8 mouse cellular contexts compared by ENCODE assay signal in genomic region chr12:73545672-73546085, GRCm38 (mm10). TPM values are rescaled to one million over a fixed set of nuclear protein-coding genes. Genes with fewer than 3 reads are reported as not detected.
DNase-seq lines count a peak whose midpoint lies in the region; ATAC-seq and TF ChIP-seq lines count a peak whose summit lies in the region.

No protein-coding gene starts in this region.

- H3K4me3 ChIP-seq in hindbrain, embryonic 14.5 days (replicated peaks; ENCODE audit: low read length) = peak overlapping the region; percentile 36
- peak overlapping the region; percentile 53 for H3K4me3 ChIP-seq in limb, embryonic 15.5 days
- peak overlapping the region; percentile 35 for H3K4me3 ChIP-seq in midbrain, embryonic 14.5 days (replicated peaks; ENCODE audit: low read depth, low read length)
- no peak overlapping the region for H3K4me3 ChIP-seq in cerebellum, adult 2 months (replicated peaks; ENCODE audit: insufficient read depth, low read depth, low read length)

- TF ChIP-seq CTCF in cerebellum, adult 2 months (IDR thresholded peaks at IDR 0.05; ENCODE audit: borderline replicate concordance, insufficient read depth, low read depth, low read length) = no peak

- peaks cover 12% of the 10 kb centered on the region; the same call in 1 of the 2 replicates for H3K4me1 ChIP-seq in hindbrain, embryonic 14.5 days (replicated peaks; ENCODE audit: control insufficient read depth, insufficient read depth, low read length)
- peaks cover 29% of the 10 kb centered on the region for H3K4me1 ChIP-seq in limb, embryonic 15.5 days
- H3K4me1 ChIP-seq in midbrain, embryonic 14.5 days (ENCODE audit: control insufficient read depth, insufficient read depth, low read length) = 0 out of 2 replicates have a peak, but pooled peaks cover 8% of the 10 kb centered on the region
- no peaks in the 10 kb centered on the region; the same call in 1 of the 2 replicates for H3K4me1 ChIP-seq in cerebellum, adult 2 months (ENCODE audit: control insufficient read depth, insufficient read depth, low read length)

- WGBS in hindbrain, embryonic 14.5 days = 1% methylated on average over 55 of the region's 55 CpGs
- WGBS in limb, embryonic 15.5 days = under 1% methylated on average over 55 of the region's 55 CpGs
- 1% methylated on average over 55 of the region's 55 CpGs for WGBS in midbrain, embryonic 14.5 days
- WGBS in cerebellum, adult 2 months = under 1% methylated on average over 55 of the region's 55 CpGs

- H3K4me2 ChIP-seq in hindbrain, embryonic 14.5 days (replicated peaks) = peak overlapping the region; percentile 51
- H3K4me2 ChIP-seq in limb, embryonic 15.5 days = peak overlapping the region; percentile 83
- H3K4me2 ChIP-seq in midbrain, embryonic 14.5 days (ENCODE audit: low read length) = peak overlapping the region; percentile 53

- TF ChIP-seq POLR2A in cerebellum, adult 2 months (IDR thresholded peaks at IDR 0.05; ENCODE audit: borderline replicate concordance, insufficient read depth, low read length) = no peak

- H3K36me3 ChIP-seq in hindbrain, embryonic 14.5 days (replicated peaks; ENCODE audit: control insufficient read depth, insufficient read depth) = no peaks in the 10 kb centered on the region
- no peaks in the 10 kb centered on the region for H3K36me3 ChIP-seq in limb, embryonic 15.5 days
- no peaks in the 10 kb centered on the region for H3K36me3 ChIP-seq in midbrain, embryonic 14.5 days (ENCODE audit: control insufficient read depth, insufficient read depth, low read length)

- no peak overlapping the region for H3K27ac ChIP-seq in hindbrain, embryonic 14.5 days
- H3K27ac ChIP-seq in limb, embryonic 15.5 days = peak overlapping the region; percentile 79
- no peak overlapping the region for H3K27ac ChIP-seq in midbrain, embryonic 14.5 days (replicated peaks; ENCODE audit: low read depth, low read length)
- no peak overlapping the region for H3K27ac ChIP-seq in cerebellum, adult 2 months (ENCODE audit: insufficient read depth, low read length)

- H3K27me3 ChIP-seq in hindbrain, embryonic 14.5 days (ENCODE audit: control insufficient read depth, insufficient read depth, low read length) = peaks cover 89% of the 10 kb centered on the region
- peaks cover 69% of the 10 kb centered on the region for H3K27me3 ChIP-seq in limb, embryonic 15.5 days
- peaks cover 77% of the 10 kb centered on the region for H3K27me3 ChIP-seq in midbrain, embryonic 14.5 days (ENCODE audit: control insufficient read depth, insufficient read depth, low read length)
- peaks cover 6% of the 10 kb centered on the region; the same call in 1 of the 2 replicates for H3K27me3 ChIP-seq in cerebellum, adult 2 months (ENCODE audit: control insufficient read depth, insufficient read depth, low read length)

- no peaks in the 10 kb centered on the region for H3K9me3 ChIP-seq in hindbrain, embryonic 14.5 days (ENCODE audit: control insufficient read depth, low read length)
- no peaks in the 10 kb centered on the region for H3K9me3 ChIP-seq in limb, embryonic 15.5 days
- H3K9me3 ChIP-seq in midbrain, embryonic 14.5 days (ENCODE audit: control insufficient read depth, low read length) = no peaks in the 10 kb centered on the region

- peak; percentile 48 to 73 for DNase-seq in urinary bladder, adult 18-20 months (ENCODE audit: low spot score in 2 of 2)
- DNase-seq in urinary bladder, postnatal 10 days (ENCODE audit: low spot score) = no peak
- peak; percentile 47 for DNase-seq in gastrocnemius, adult 18-20 months (ENCODE audit: low spot score)
- DNase-seq in hindbrain, embryonic 14.5 days (ENCODE audit: low spot score) = no peak
- peak; percentile 67 for DNase-seq in midbrain, embryonic 14.5 days
- peak; percentile 66 for DNase-seq in urinary bladder, postnatal 14 days (ENCODE audit: low spot score)
- DNase-seq in cerebellum, adult 2 months = no peak

- 0 out of 2 replicates have a peak overlapping the region, but pooled peaks have one; percentile 28 for H3K9ac ChIP-seq in hindbrain, embryonic 14.5 days
- H3K9ac ChIP-seq in limb, embryonic 15.5 days = peak overlapping the region; percentile 60
- no peak overlapping the region for H3K9ac ChIP-seq in midbrain, embryonic 14.5 days (replicated peaks; ENCODE audit: low read length)

- peak; percentile 43; the same call in 1 of the 2 replicates for ATAC-seq in hindbrain, embryonic 14.5 days (ENCODE audit: low FRiP score)
- ATAC-seq in limb, embryonic 15.5 days (ENCODE audit: insufficient number of reproducible peaks, low FRiP score, low TSS enrichment, low read depth) = peak; percentile 48
- ATAC-seq in midbrain, embryonic 14.5 days (ENCODE audit: low FRiP score, low TSS enrichment) = no peak

RNA-seq across cellular contexts. Expression of gene Tmem30b, which starts 0.5 kb away (rescaled TPM):
- total RNA-seq in gastrocnemius, adult 18-20 months (2021) = under 1 TPM; 0.11 to 0.74 TPM
- 0.15 and 0.26 TPM in 2 replicates for polyA plus RNA-seq in hindbrain, embryonic 14.5 days (2014; fragmentation: Nextera tagmentation; extraction: Ambion mirVana)
- polyA plus RNA-seq in limb, embryonic 15.5 days (2015; fragmentation: Nextera tagmentation; extraction: Ambion mirVana) = 16.8 and 19.1 TPM in 2 replicates
- 0.16 TPM in 1 of 2 replicates, not detected in the other for polyA plus RNA-seq in midbrain, embryonic 14.5 days (2014; fragmentation: Nextera tagmentation; extraction: Ambion mirVana)
- 0.62 and 0.97 TPM in 2 replicates for polyA plus RNA-seq in cerebellum, adult 2 months (2012; rRNA removed)

RNA-seq across cellular contexts. Expression of gene Prkch, which starts 38.9 kb away (rescaled TPM):
- total RNA-seq in gastrocnemius, adult 18-20 months (2021) = 1 to 10 TPM; 4.4 to 5.0 TPM
- 9.8 and 9.9 TPM in 2 replicates for polyA plus RNA-seq in hindbrain, embryonic 14.5 days (2014; fragmentation: Nextera tagmentation; extraction: Ambion mirVana)
- 17.3 and 18.2 TPM in 2 replicates for polyA plus RNA-seq in limb, embryonic 15.5 days (2015; fragmentation: Nextera tagmentation; extraction: Ambion mirVana)
- 6.8 and 8.7 TPM in 2 replicates for polyA plus RNA-seq in midbrain, embryonic 14.5 days (2014; fragmentation: Nextera tagmentation; extraction: Ambion mirVana)
- polyA plus RNA-seq in cerebellum, adult 2 months (2012; rRNA removed) = 3.2 and 3.4 TPM in 2 replicates

Comparison
In these comparisons a context has a peak if more than half of its experiments do, and no peak if none do; other contexts are left out.
1. DNase-seq: peak in urinary bladder, adult 18-20 months (2 of 2), gastrocnemius, adult 18-20 months (single experiment), midbrain, embryonic 14.5 days (single experiment) and urinary bladder, postnatal 14 days (single experiment); none in urinary bladder, postnatal 10 days (single experiment), hindbrain, embryonic 14.5 days (single experiment) and cerebellum, adult 2 months (0 of 2).
2. Peak in every context shown above with its lines, with median percentiles within 50 percentile points of each other: H3K4me2 ChIP-seq.